Mouse (Mus musculus) adrenal gland, adult 2 months (tissue): Measurements from ENCODE around the gene Gk5. TPM values are rescaled to one million over a fixed set of nuclear protein-coding genes. Genes with fewer than 3 reads are reported as not detected.
A peak's percentile ranks its signal among the peaks of the same experiment; 100 is the strongest.
"Not testable (repeated sequence)": the region's sequence is repeated elsewhere in the genome, so short reads cannot be mapped to it uniquely, and the experiment has no call there.

ENCODE experiments used
- DNase-seq: peaks from one replicate; pipeline ENCODE4 v3.0.0; 2021
- polyA plus RNA-seq: library from polyadenylated mRNA; depleted of rRNA; stranded (reverse); fragments of >200 nt; gene quantifications from 2 replicates; pipeline ENCODE4 v1.2.3, GENCODE M21; 2012
- total RNA-seq, 2 experiments: library from RNA; stranded (reverse); gene quantifications; 2 replicates each; pipeline ENCODE4 v1.2.3; 2021

Gene Gk5
- total and polyA plus RNA-seq, 3 experiments = 1.5 to 8.8 (median 4.3) TPM

DNA sequence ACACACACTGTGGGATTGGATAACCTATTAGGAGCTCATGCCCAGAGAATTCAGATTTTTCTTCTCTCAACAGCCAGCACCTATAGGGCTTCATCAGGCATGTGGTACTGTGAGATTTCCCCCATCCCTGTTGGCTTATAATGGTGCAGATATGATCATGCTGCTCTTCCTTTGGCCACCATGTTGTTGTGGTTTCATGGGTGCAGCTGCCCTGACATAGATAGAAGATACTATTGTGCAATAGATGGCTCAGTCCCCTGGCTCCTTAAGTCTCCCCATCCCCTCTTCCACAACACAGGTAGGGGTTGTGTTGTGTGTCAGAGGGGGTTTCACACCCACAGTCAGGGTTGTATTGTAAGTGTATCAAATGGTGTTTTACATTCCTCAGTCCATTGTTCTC lies 25.7 kb downstream of the Gk5 start:
- DNase-seq = no peak

DNA sequence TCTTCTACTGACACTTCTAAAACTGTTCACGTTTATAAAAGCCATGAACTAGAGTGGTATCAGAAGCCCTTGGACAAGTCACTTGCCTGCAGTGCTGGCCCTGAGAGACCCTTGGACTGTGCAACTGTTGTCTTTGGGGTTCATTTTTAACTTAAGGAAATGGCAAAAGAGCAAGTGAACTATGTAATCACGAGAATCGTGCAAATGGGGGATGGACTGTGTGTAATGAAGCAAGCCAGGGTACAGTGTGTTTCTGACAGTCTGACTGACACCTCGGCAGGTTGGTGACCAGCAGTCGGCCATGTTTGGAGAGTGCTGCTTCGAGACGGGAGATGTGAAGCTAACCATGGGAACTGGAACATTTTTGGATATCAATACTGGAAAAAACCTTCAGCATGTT lies 33.6 kb downstream of the Gk5 start:
- DNase-seq = no peak

DNA sequence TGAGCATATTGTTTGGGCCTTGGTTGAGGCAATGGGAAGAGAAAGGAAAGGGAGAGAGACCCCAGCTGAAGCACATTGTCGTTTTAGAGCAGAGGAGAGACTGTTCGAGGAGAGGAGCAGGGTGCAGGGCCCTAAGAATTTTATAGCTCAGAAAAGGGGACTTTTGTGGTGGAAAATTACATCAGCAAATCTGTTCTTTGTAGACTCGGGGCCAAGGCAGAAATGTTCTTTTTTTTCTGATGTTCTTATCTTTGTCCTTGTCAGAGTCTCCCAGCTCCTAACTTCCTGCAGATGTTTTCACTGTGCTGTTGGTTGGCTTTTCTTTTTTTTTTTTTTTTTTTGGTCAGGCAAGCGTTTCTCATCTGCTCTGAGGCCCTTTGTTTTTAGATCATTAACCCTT lies 39.3 kb downstream of the Gk5 start:
- DNase-seq = peak; percentile 41

DNA sequence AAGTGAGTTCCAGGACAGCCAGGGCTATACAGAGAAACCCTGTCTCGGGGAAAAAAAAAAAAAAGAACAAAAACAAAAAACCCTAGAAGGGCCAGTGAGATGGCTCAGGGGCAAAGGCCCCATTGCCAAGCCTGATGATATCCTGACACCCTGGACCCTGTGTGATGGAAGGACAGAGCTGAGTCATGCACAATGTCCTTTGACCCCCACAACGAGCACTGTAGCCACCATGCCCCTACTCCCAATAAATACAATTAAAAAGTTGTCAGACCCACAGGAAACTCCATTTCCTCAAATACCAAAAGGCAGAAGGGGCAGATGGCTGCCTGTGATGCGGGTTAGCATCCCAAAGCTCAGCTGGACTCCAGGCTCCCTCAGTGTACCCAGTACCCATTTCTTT lies 39.9 kb downstream of the Gk5 start:
- peak; percentile 34 for DNase-seq

DNA sequence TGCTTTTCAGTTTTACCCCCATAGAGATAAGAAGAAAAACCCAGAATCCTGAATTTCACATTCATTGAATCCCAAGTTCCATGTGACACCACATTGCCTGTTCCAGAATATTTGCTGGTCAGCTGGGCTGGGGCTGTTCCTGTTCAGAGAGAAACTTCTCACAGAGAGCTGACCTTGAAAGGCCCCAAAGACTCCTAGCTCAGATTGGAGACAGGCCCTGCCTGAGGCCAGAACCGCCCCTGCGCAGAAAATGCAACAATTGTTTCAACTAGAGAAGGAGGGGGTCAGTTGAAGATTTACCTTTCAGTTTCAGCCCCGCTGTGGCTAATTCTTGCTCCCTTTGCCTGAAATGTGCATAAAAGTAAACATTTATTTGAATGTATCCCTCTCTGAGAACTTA lies 41.6 kb downstream of the Gk5 start:
- DNase-seq = peak; percentile 38

DNA sequence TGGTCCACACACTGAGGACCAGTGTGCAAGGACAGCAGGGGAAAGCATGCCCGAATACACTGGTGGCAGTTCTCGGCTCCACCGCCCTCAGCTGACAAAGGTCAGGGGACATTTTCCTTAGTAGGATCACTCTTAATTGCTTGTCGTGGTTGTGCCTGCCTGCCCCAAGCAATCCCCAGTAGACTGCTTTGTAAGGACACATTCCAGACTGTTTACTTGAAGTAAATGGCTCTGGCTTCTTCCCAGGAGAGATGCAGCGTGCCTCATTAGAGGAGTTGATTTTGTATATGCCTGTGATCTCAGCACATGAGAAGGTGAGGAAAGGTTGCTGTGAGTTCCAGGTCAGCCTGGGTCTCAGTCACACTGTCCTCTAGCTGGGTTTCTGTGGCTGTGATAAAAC lies 43.3 kb downstream of the Gk5 start:
- DNase-seq = no peak

DNA sequence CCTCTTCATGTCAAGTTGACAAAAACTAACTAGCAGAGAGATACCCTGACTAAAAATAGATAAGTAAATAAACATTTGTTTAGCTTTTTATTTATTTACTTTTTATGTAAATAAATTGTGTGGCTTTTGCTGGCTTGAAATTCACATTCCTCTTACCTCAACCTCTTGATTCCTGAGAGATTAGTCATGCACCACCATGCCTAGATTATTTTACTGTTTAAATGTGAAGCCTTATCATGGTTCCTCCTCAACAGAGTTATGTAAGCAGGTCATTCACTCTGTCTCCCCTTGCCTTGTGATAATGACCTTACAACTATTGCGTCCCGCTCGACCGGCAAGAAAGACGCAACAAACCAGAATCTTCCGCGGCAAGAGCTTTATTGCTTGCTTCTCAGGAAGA lies 44.3 kb downstream of the Gk5 start:
- DNase-seq = no peak

DNA sequence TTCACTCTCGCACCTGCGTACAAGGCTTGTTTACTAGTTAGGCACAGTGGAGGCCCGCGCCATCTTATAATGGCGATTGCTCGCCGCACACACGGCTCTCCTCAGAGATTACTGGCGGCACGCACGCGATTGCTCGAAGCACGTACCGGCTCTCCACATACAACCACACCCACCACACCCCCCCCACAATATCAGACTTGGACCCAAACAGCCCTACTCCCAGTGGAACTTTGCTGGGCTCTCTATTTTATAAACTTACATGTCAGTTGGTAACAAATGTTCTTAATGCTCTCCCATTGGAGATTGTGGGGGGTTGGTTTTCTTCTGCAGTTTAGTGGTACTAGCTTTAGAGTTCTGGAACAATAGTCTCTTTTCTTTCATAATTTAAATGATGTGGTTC lies 44.8 kb downstream of the Gk5 start:
- not testable (repeated sequence) for DNase-seq

DNA sequence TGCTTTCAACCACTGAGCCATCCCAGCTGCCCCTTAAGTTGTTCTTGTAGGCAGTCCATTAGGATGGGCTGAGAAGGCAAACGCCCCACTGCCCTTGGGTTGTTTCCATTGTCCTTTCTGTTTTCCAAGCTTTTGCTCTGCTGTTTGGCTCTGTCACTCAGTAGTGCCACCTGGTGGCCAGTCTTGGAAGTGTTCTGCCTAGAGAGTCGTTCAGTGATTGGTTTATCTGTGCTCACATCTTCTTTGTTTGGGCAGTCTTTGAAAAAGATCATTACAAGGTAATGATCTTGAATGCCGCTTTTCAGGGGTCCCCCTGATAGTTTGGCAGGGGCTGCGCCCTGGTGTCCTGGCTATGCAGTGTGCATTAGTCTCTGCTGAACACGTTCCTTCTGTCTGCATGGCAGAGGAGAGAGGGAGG lies 48.0 kb downstream of the Gk5 start:
- DNase-seq = peak; percentile 84

DNA sequence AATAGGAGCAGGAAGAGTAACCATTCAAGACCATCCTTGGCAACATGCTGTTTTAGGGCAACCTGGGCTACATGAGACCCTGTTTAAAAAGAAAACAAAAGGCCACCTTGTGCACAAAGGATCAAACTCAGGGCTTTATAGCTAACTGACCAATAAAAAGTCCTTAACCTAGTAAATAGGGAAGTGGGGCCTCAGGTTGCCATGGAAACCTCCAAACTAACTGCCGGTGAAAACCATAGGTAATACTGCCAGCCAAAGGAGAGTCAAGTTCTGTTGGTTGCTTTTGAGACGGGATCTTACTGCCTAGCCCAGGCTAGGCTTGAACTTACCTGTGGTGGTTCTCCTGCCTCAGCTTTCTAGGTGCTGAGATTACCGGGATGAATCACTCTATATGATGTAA lies 51.4 kb downstream of the Gk5 start:
- DNase-seq = no peak

DNA sequence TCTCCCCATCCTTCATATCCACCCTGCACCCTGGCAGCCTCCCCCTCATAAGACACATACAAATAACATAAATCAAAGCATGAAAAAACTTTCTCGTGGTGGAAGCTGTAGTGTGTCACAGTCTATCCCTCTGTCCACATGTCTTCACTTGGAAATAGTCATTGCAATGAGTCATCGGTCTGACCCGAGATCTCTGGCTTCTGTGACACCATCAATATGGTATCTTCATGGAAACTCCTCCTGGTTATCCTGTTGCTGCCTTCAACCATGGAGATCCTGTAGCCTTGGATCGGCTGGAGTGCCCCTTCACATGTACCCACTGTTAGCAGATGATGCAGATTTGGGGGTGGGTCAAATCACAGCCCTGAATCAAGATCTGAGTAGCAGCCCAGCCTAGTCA lies 65.7 kb downstream of the Gk5 start:
- DNase-seq = peak; percentile 40

DNA sequence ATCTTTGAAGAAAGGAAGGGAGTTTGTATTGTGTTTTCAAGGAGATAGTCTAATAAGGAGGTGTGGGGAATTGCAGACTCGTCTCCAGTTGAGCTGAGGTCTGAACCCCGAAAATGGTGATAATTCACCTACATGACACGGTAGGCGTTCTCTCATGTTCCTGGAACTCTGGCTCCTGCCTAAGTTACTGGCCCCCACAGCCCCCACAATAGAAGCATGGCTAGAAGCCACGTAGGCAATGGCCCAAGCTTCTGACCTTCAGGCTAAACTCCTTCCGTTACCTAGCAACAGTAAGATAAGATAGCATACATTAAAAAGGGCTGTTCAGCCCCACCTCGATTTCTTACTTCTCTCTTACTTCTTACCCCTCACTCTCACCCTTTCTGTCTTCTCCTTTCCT lies 67.5 kb downstream of the Gk5 start:
- no peak for DNase-seq

DNA sequence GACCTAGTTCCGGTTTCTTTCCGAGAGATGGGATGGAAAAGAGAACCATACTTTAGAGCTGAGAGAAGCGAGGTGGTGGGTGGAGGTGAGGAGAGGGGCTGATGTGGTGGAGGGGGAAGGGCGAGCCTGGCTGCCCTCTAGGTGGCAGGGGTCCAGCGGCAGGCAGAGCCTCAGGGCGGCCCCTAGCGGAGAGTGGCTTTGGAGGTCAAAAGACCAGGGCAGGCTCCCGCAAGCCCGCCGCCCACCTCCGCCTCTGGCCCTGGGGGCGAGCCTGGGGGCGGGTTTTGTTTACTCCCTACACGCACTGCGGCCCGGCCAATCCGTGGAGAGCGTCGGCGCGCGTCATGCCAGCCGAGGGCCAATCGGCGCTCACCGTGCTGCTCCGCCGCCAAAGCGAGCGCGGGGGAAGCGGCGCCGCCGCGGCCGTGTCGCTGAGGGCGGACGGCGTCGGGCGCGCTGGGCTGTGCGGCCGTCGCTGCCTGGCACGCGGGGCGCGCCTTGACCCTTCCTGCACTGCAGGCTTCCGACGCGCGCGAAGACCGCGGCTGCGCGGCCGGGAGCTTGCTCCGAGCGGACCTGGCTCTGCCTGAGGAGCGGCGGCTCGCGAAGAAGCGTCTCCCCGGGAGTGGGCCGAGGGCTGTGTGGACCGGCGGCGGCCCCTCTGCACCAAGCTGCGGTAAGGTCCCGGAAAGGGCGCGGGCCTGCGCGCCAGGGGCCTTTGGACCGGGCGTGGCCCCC lies 76.9 kb downstream of the Gk5 start, which contains the start of gene Tfdp2:
Tfdp2 (plus strand) TSS at position 391 of the 738 bp plus-strand sequence.
- DNase-seq = peak; percentile 94

DNA sequence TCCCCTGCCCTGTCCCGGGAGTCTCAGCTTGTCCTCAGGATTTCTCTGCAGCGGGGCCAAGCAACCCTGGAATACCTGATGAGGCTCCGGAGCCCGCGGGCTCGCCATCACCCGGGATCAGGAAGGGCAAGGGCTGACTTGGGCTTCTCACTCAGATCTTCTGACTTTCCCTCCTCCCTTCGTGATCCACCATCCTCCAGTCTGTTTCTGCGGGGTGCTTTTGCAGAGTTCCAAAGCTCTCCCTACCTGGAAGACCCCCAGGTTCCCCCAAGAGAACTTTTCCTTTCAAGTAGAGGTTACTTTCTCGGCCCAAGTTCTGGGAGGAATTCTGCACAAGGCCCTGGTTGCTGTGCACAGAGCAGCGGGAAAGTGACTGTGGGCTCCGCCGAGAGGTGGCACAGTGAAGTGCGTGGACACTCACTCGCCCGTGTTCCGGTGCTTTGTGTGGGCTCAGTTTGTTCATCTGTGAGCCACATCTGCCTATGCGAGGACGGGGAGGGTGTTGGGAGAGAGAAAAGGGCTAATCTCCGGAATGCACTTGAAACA lies 77.5 kb downstream of the Gk5 start:
- DNase-seq = peak; percentile 76

DNA sequence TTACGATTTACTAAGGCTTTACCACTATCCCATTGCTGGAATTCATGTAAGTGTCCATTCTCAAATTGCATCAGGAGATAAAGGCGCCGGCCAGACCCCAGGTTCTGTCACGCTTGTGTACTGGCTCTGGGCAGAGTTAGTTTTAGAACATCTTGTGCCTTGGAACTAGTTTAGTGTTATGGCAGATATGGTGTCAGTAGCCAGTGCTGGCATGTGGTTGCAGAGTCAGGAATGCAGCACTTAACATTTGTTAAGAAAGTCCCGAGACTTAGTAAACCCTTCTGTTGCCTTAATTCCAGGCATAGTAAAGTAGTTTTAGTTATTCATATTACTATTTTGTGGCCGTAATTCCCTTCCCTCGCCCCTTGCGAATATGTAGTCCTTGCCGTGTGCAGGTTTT lies 78.6 kb downstream of the Gk5 start:
- no peak for DNase-seq

DNA sequence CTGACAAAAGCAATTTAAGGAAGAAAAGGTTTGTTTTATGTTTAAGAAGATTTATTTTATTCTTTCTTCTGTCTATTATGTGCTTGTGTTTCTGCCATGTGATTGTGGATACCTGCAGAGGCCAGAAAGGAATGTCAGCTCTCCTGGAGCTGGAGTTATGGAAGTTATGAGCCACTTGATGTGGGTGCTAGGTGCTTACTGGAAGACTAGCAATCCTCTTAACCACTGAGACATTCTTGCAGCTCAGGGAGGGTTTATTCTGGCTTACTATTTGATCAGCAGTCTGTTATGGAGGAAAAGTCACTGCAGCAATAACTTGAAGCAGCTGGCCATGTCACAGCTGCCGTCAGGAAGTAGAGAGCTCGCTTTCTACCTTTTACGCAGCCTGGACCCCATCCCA lies 84.5 kb downstream of the Gk5 start:
- no peak for DNase-seq

DNA sequence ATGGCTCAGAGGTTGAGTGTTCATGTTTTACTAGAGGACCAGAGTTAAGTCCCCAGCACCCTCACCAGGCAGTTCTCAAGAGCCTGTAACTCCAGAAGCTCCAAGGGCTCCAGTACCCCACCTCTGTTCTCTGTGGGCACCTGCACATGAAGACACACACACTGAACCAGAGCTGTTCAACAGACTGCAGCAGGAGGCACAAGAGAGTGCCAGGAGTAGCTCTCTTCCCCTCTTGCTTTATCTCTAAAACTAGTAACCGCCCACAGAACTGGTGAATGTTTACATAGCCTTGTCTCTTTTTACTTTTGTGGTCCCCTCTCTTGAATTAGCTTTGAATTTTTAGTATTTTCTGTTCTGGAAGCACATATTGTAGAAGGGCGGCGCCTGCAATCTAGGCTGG lies 88.3 kb downstream of the Gk5 start:
- no peak for DNase-seq

DNA sequence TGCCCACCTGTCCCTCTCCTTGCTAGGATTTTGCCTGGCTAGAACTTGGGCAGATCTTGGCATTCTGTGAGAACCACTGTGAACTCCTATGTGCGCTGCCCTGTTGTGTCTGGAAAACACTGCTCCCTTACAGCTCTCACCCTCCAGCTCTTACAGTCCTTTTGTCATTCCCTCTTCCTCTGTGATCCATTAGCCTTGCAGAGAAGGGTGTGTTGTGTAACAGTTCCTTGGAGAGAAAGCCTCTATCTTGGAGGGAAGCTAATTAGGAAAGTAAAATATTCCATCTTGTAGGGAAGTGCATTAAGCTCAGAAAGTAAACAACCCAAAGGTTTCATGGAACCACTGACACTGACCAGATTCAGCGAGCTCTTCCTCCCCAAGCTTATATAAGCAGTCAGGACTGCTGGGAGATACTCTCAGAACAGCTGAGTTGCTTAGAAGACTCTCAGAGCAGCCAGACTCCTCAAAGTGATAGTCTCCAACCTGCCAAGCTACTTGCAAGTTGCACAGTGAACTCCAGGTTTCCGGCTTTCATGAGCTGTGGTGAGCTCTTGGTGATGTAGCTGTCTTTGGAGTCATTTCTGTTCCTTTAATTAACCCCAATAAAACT lies 94.0 kb downstream of the Gk5 start:
- no peak for DNase-seq

DNA sequence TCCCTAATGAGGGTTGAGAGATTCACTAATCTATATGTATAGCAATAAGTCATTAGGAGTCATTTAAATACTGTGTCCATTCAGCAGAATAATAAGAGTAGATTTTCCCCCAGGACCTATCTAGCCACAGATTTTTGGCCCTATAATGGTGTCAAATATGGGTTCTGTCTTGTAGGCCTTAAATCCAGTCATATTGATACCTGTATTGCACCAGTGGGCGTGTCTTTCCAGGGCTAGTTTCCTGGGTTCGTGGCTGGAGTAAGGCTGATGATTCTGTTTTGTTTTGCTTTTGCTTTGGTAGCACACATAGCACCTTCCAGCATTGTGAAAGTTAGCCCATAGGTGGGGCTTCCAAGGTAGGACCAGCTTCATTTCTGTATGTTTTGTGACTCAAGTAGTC lies 95.0 kb downstream of the Gk5 start:
- no peak for DNase-seq

DNA sequence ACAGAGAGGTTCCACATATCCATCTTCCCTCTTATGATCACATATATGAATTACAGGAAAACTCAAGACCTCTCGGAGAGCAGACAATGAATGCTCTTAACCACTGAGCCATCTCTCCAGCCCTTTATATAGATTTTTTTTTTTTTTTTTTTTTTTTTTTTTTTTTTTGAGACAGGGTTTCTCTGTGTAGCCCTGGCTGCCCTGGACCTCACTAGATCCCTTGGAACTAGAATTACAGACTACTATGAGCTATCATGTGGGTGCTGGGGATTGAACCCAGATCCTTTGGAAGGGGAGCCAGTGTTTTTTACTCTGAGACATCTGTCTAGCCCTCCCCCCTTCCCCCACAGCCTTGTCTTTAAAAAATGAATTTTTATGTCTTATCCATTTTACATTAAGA lies 98.1 kb downstream of the Gk5 start:
- DNase-seq = no peak

DNA sequence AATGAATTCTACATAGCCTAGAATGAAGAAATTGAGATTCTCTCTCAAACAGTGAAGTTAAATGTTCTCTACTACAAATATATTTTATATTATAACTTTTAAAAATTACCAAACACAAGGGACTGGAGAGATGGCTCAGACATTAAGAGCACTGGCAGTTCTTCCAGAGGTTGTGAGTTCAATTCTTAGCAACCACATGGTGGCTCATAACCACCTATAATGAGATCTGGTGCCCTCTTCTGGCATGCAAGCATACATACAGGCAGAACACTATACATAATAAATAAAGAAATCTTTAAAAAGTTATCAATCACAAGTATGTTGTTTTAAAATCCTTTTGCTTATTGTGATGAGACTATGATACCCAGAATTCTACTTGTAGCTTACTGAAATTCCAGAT lies 98.6 kb downstream of the Gk5 start:
- DNase-seq = no peak

DNA sequence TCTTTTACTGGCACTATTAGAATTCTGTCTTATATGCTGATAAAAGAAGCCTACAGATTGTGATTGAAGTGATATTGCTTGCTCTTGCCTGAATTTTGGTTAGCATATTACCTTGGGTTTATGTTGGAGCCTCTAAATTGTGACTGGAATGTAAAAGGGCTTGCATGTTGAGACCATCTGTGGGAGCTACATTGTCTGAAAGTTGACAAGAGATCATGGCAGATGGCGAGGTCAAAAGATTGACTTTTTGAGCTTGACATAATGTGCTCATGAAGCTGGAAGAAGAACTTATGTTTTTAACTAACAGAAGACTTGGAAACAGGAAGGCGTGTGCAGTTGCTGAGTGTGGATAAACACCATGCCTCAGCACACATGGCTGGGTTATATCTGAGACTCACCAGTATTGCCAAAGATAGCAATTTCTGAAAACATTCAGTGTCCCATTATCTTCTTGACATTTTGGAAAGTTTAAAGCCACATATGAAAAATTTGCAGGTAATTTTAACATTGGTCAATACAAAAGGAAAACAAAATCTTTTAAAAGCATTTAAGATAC lies 100.0 kb downstream of the Gk5 start:
- no peak for DNase-seq

DNA sequence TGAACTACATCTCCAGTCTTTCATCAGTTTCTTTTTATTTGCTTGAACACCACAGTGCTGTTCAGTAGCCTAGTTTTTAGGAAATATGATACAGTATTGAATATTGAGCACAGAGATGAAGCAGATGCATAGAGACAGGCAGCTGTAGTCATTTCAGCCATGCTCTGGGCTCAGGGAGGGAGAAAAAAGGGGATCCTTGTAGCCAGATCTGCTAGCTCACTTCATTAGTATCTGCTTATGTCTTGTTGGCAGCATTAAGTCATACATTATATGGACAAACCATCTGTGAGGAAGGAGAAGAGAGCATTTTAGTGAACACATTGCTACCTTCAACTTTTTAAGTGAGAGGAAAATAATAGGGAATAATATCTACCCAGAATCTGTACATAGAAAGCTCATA lies 101.3 kb downstream of the Gk5 start:
- DNase-seq = no peak

DNA sequence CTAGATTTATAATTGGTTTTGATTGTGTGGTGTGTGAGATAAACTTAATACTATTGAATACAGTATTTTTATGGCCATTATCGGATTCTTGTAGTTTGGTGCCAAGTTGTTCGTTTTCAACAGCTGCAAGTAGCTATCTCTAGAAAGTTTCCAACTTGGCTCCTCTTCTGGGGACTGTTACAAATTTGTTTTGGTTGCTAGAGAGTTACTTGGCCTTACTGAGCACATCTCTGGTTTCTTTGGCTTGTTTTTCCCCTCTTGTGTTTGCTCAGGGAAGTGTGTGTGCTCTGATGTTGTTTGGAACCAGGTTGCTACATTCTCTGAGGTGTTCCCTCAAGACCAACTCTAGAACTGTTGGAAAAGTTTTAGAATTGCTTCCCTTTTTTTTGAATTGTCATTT lies 104.1 kb downstream of the Gk5 start:
- no peak for DNase-seq
